Mouse (Mus musculus): ENCODE measurements around the gene Ephb1.

DNA sequence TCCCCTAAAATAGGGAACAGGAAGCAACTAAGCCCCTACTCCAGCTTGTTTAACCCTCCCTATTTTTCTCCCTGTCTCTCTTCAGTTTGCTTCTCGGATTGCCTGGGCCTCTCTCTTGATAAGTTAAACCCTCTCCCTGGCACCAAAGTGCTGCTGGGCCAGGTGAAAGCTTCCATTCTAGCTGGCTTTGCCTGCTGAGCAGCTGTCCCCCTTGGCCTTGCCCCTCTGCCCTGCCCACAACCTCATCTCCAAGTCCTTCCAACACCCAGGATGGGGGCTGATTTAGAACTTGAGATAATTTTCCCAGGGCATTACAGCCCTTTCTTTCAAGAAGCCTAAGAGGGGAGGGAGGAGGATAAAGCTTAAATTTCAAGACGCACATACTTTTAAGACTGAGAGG is 174.0 kb downstream of the Ephb1 start:
- TF ChIP-seq POLR2A (IDR thresholded peaks at IDR 0.05; ENCODE audit: borderline replicate concordance, insufficient read depth, low read length) (no peak), CTCF (IDR thresholded peaks at IDR 0.05; ENCODE audit: borderline replicate concordance, insufficient read depth, low read depth, low read length) (no peak)

All from cerebellum, adult 2 months (tissue).